Mouse (Mus musculus): Measurements from ENCODE around the gene Carhsp1. TPM values are rescaled to one million over a fixed set of nuclear protein-coding genes. Genes with fewer than 3 reads are reported as not detected.

The Carhsp1 gene
- total RNA-seq, 2 experiments from 2014 or later = 23.8 to 28.8 TPM

DNA sequence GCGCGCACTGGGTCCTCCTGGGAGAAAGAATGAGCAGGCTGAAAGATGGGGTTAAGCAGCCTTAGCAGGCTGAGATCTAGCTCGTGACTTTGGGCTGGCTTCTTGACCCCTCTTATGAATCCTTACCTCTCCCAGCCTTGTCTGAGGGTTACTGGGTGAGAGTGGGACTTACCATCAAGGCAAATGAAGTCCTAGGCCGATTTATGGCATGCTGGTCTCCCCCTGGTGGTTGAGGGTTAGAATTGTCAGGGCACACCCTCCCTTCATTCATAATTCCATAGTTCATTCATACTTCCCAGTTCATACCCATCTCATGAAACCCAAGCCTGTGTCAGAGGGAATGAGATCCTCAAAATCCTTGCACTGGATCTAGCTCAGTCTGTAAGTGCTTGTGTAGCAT lies 4.8 kb upstream of the Carhsp1 start:
- ATAC-seq (replicated peaks; ENCODE audit: low FRiP score, low TSS enrichment, poor library complexity, severe bottlenecking) = peak; percentile 21; the same call in 1 of the 2 replicates

DNA sequence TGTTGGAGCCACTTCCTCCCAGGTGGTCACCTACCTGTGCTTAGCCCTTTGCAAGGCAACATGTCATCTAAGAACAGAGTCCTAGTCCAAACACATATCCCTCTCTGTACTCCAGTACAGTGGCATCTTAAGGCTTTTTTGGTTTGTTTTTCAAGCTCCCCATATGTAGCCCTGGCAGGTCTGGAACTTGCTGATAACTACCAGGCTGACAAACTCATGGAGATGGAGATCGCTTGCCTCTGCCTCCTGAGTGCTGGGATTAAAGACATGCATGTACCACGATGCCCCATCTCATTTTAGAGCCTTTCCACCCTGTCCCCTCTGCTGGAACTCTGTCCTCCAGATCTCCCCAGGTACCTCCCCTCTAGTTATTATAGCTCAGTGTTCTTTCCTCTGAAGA lies 4.3 kb upstream of the Carhsp1 start:
- peak; percentile 27; the same call in 1 of the 2 replicates for ATAC-seq (replicated peaks; ENCODE audit: low FRiP score, low TSS enrichment, poor library complexity, severe bottlenecking)

DNA sequence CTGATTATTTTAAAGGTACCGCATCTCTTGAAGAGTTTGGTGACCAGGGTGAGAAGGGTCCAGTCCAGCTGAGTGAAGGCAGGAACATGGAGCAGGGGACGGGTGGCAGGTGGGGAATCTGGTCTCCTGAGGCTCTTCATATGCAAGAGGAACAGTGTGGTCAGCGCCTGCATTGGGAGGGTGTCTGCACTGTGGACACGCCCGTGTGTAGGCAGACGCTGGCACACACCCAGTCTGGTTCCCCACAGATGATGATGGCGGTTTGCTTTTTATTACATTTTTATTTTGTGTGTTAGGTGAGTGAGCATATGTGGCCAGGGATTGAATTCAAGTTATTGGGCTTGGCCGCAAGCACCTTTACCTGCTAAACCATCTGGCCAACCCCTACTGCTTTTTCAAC lies 3.6 kb upstream of the Carhsp1 start:
- no peak for ATAC-seq (replicated peaks; ENCODE audit: low FRiP score, low TSS enrichment, poor library complexity, severe bottlenecking)

DNA sequence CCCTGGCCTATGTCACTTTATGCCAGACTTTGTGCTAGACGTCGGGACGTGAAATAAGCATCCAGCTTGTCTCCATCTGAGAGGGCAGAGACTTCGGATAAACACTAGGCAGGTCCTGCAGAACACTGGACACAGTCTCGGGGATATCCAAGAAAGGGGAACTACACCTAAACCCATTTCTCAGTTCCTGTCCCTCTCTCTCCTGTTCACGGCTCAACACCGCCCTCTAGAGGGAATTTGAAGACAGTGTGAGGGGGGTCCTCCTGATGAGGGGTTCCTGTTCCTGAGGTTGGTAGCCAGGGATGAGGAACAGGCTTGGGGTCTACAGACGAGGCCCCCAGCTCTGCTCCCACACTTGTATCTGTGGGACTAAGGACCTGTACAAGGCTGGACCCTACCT lies 2.2 kb upstream of the Carhsp1 start:
- no peak for ATAC-seq (replicated peaks; ENCODE audit: low FRiP score, low TSS enrichment, poor library complexity, severe bottlenecking)

DNA sequence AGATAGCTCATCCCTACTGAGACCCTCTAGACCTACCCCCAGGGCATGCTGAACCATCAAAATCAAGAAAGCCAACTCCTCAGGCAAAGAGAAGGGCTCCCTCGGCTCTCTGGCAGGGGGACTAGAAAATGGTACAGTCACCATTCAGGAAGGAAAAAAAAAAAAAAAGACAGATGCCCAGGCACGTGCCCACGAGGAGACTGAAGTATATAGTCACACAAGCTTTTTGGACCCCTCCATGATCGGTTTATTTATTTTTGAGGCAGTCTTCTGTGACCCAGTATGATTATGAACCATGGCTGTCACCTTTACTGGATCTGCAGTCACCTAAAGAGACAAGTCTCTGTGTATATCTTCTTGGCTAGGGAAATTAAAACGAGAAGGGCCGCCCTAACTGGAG lies 1.4 kb upstream of the Carhsp1 start:
- no peak for ATAC-seq (replicated peaks; ENCODE audit: low FRiP score, low TSS enrichment, poor library complexity, severe bottlenecking)

DNA sequence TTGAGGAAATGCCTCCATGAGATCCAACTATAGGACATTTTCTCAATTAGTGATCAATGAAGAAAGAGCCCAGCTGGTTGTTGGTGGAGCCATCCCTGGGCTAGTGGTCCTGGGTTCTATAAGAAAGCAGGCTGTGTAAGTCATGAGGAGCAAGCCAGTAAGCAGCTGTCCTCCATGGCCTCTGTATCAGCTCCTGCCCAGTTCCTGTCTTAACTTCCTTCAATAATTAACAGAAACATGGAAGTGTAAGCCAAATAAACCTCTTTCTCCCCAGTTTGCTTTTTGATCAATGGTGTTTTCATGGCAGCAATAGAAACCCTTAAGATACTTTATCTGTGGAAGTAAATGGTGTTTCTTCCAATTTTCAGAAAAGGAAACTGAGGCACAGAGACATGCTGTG lies 856 bp upstream of the Carhsp1 start:
- no peak for ATAC-seq (replicated peaks; ENCODE audit: low FRiP score, low TSS enrichment, poor library complexity, severe bottlenecking)

DNA sequence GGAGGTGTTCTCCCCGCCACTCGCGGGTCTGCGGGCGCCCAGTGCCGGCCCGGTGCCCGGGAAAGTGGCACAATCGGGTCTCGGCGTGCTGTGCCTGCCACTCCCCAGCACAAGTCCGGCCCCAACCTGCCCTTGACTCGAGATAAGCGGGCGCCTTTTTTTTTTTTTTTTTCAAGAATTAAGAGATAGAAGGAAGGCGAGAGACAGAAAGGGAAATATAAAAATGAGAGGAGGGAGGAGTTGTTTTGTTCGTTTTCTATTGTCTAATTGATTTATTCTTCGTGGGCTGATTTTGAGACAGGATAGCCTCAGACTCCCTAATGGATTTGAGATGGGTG lies 364 bp upstream of the Carhsp1 start:
- no peak for ATAC-seq (replicated peaks; ENCODE audit: low FRiP score, low TSS enrichment, poor library complexity, severe bottlenecking)

DNA sequence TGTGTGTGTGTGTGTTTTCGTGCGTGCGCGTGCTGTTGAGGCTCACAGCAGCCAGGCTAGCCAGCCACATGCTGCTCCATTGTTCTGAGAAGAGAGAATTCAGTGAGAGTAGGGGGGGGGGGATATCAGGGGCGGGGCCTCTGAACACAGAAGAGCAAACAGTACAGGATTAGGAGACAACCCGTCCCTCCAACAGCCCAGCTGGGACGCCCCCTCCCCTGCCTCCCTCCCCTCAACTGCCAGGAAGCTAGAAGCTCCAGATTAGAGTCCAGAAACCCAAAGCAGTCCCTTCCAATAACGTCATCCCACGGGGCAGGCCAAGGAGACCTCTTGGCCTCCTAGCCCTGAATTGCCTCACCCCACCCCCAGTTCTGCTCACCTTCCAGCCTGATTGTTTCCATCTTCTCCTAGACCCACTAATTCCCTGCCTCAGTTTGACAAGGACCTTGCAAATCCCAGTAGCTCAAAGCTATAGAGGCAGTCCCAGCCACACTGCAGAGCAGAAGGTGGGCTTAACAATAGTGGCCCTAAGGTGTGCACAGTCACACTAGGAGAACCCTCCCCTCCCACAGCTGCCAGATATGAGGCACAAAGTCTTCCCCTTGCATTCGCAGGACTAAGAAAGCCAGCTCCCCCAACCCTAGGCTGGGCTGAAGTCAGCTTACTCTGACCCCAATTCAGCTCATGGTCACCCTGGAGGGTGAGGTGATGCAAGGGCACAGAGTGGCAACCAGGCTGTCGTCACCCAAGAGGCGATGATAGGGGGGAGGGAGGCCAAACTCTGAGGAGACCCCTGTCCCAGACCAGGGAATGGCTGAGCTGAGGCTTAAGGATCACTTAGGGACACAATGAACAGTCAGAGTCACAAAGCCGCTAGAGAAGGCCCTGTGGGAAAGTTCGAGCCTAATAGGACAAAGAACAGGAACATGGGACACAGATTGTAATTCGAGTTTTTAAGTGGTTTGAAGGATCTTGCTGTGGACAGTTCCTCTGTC lies 1.6 kb downstream of the Carhsp1 start:
- ATAC-seq (replicated peaks; ENCODE audit: low FRiP score, low TSS enrichment, poor library complexity, severe bottlenecking) = no peak

DNA sequence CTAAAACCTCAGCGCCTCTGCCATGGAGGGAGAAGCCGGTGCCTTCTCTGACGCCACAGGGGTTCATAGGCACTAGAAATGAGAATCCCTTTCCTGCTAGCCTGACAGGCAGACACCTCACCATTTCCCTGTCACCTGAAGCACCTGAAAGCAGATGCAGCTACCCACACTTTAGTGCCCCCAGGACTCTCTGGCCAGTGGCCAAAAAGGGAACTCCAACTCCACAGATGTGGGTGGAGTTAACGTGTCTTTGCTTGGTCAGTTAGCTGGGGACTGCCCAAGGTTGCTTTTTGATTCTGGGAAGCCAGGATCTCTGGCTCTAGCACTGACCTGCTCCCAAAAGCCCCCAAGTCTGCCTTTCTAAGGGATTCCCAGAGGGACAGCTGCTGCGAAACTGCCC lies 2.5 kb downstream of the Carhsp1 start:
- ATAC-seq (replicated peaks; ENCODE audit: low FRiP score, low TSS enrichment, poor library complexity, severe bottlenecking) = no peak

DNA sequence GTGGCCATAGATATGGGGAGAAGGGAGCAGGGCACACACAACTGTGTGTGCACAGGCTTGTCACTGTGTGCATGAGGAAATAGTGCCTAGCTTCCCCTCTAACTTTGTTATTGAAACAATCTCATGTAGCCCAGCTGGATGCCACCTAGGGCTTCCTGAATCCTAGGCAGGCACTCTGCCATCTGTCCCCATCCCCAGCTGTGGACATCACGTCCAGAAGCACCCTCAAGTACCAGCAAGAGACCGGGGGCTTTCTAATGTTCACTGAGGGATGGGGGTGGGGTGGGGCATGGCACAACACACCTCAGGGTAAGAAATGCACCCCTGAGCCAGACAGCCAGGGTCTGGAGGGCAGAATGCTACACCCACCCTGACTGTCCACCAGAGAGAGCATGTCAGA lies 3.6 kb downstream of the Carhsp1 start:
- no peak for ATAC-seq (replicated peaks; ENCODE audit: low FRiP score, low TSS enrichment, poor library complexity, severe bottlenecking)

DNA sequence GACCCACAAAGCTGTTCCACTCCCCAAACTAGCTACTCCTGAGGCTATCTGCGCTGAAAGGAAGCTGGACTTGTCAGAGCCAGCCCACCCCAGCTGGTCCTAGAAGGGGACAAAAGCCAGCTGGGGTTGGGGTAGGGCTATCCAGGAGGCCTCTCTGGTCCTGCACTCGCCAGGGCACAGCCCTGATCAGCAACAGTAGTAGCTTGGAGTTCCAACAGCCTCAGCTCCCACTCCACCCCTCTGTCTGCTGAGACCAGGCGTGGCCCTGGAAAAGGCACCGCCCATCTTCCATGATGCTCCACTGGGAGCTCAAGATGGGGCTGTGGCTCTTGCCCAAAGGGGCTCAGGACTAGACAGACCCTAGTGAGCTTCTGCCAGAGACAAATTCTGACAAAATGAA lies 4.1 kb downstream of the Carhsp1 start:
- ATAC-seq (replicated peaks; ENCODE audit: low FRiP score, low TSS enrichment, poor library complexity, severe bottlenecking) = no peak

DNA sequence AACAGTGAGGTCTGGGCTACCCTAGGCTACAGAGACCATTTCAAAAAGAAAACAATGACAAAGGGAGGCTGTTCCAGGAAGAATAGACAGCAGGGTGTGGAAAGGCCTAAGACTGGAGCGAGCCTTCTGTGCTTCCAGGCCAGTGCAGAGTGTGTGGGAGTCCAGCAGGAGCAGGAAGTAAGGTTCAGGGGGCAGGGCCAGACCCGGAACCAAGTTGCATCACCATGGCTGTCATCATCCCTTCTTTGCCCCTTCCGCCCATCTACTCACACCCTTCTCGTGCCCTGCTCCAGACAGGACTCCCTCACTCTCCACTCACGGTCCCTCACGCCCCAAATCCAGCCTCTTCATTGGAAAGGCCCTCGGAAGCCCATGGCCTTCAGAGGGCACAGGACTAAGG lies 4.7 kb downstream of the Carhsp1 start:
- ATAC-seq (replicated peaks; ENCODE audit: low FRiP score, low TSS enrichment, poor library complexity, severe bottlenecking) = no peak

DNA sequence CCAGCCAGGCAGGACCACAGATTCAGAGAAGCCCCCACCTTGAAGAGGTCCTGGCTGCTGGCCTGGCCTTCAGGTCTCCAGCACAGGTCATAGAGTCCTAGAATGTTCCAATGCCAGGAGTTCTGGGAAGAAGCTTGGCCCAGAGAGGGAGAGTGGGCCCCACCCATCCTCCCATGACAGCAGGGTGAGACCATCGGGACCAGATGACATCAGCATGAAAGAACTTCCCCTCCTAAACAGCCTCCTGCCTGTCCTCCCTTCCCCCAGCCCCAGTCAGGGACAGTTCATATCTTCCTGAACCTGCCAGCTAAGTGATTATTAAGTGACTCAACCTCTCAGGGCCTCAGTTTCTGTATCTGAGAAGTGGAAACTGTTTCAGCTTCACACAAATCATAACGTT lies 5.5 kb downstream of the Carhsp1 start:
- no peak for ATAC-seq (replicated peaks; ENCODE audit: low FRiP score, low TSS enrichment, poor library complexity, severe bottlenecking)

DNA sequence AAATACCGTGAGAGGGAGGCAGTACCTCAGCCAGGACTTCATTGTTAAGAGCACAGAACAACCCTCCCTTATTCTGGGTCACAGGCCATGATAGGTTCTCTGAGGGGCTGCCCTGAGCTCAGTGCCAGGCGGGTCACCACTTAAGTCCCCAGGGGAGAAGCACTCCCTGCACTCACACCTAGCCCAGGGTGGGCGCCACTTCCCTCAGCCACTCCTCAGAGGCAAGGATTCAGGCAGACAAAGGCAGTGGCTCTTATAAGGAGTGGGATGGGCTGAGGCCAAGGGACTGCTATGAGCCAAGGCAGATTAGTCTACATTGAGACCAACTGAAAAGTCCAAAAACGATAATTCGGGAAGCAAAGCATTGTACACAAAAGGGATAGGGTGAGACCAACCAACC lies 6.6 kb downstream of the Carhsp1 start:
- no peak for ATAC-seq (replicated peaks; ENCODE audit: low FRiP score, low TSS enrichment, poor library complexity, severe bottlenecking)

DNA sequence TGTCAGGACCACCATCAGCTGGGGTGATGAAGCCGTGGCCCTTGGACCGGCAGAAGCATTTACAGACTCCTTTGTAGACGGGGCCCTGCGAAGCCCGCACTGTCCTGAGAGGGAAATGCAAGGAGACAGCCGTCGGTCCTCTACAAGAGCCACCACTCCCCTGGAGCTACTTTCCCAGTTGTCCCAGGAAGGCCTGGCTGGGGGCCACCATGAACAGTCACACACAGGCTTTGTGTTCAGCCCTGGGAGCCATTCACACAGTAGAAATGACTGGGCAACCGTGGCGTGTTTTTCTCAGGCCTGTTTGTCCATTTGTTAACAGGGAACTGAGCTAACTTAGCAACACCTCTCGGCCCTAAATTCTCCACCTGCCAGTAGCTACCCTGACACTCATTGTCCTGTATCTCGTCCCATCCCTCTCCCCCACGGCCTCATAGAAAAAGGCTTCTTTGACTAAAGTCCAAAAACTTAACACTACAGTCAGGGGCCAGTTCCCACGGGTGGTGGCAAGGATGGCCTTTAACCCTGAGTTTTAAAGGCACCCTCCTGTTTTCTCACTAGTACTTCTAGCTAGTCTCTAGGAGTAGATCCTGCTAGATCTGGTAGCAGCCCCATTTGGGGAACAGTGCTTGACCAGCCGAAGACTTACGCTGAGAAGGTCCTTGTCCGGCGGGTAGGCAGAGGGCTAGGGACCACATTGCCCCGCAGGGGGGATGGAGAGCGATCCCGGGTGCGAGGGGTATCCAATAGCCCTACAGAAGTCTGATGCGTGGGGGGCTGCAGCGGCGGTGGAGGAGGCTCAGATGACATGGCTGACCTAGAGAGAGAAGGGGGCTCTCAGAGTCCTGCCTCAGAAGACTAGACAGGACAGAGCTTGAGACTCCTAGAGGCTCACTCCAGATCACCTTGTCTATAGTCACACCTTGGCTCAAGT lies 8.1 kb downstream of the Carhsp1 start:
- ATAC-seq (replicated peaks; ENCODE audit: low FRiP score, low TSS enrichment, poor library complexity, severe bottlenecking) = no peak

DNA sequence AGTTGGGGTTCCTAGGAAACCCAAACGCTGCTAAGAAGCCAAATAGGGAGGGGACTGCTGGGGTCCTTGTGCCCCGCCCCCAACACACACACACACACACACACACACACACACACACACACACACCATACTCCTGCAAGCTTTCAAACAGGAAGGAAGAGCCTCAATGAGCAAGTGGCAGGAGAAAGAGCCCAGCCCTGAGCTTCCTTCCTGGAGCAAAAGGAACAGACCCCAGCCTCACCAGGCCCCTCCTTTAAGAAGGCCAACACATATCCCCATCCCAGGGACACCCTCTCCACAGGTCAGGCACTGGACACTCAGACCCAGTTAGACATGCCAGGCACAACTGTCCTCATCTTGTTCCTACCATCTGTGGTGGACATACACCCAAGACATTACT lies 8.9 kb downstream of the Carhsp1 start:
- ATAC-seq (replicated peaks; ENCODE audit: low FRiP score, low TSS enrichment, poor library complexity, severe bottlenecking) = no peak

DNA sequence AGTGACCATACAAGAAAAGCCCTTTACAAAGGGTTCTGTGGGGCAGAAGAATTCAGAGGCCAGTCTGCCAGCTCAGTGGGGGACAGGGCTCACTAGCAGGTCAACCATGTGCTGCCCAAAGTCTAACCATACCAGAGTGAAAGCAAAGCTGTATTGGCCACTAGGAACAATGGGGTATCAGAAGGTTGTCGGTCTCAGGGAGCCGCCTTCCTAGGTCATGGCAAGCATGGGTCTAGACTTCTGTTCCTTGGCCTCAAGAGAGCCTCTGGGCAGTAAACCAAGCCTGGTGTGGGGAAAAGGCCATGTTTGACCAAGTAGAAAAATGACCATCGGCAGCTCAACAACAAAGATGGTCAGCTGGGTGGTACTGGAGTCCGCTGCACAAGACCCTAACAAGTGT lies 13.2 kb downstream of the Carhsp1 start:
- ATAC-seq (replicated peaks; ENCODE audit: low FRiP score, low TSS enrichment, poor library complexity, severe bottlenecking) = no peak

DNA sequence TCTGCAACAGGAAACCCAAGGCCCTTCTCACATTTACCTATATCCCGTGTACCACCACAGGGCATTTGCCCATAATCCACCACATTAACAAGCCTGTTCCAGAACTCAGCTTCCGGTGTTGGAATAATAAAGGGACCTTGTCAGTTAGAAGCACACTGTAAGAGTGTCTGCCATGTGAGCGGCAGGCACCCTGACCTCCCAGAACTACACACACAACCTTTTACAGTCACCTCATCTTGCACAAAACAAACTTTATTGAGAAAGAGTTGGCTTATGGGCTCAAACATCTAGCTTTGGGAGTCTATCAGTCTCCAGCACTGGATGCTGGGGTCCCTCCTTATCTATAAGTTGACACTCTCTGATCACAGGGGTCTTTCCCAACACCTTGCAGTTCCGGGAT lies 13.6 kb downstream of the Carhsp1 start:
- no peak for ATAC-seq (replicated peaks; ENCODE audit: low FRiP score, low TSS enrichment, poor library complexity, severe bottlenecking)

DNA sequence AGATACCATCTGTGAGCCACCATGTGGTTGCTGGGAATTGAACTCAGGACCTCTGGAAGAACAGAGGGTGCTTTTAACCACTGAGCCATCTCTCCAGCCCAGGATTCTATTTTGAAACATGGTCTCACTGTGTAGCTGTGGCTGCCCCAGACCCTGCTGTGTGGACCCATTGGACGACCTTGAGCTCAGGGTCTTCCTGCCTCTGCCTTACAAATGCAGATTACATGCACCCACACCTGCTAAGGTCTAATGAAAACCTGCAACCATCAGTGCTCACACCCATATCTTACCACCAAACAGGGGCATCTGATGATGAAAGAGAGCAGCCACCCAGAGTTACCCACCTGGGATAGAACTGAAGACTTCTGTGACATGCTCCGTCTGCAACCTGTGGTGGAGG lies 15.7 kb downstream of the Carhsp1 start:
- ATAC-seq (replicated peaks; ENCODE audit: low FRiP score, low TSS enrichment, poor library complexity, severe bottlenecking) = no peak

DNA sequence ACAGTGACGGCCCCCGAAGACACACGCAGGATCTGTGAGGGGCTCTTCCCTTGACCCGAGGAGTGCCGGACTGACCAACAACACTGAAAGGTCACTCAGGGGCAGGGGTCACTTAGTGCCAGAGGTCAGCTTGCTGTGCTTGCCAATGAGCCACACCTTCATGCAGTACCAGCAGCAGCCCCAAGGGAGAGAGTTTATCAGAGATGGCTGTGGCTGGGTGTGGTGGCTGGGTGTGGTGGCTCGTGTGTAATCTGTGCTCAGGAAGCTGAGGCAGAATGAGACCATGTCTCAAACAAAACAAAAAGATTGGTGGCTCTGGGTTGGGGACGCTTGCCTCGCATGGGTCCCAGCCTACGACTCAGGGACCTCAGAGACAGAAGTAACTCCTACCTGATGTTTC lies 16.4 kb downstream of the Carhsp1 start:
- peak; percentile 80 for ATAC-seq (replicated peaks; ENCODE audit: low FRiP score, low TSS enrichment, poor library complexity, severe bottlenecking)
